Mouse (Mus musculus) hindbrain, embryonic 16.5 days (tissue): Measurements from ENCODE around the gene Rimbp3. TPM values are rescaled to one million over a fixed set of nuclear protein-coding genes. Genes with fewer than 3 reads are reported as not detected.

Source experiments
- ATAC-seq: fragments of 200-750 bp; cut with Nextera tagmentation; 2 replicates; pipeline ENCODE4 v1.8.0; 2017; ENCODE audit warnings: moderate TSS enrichment, moderate library complexity
- H3K27ac ChIP-seq: fragments of 300-500 bp; sonication (generic); 2 replicates; pipeline ENCODE4 v1.5.1; 2014; ENCODE audit warnings: low read depth, mild to moderate bottlenecking, control low read depth, low read length, moderate library complexity
- H3K27me3 ChIP-seq: fragments of 300-500 bp; sonication (generic); replicated peaks from 2 replicates; pipeline ENCODE4 v1.6.1; 2014; ENCODE audit warnings: low read length; ENCODE audit not compliant: control insufficient read depth, insufficient read depth
- H3K36me3 ChIP-seq: fragments of 300-500 bp; sonication (generic); 2 replicates; pipeline ENCODE4 v1.6.1; 2014; ENCODE audit warnings: mild to moderate bottlenecking, low read length, moderate library complexity, mixed read lengths; ENCODE audit not compliant: control insufficient read depth, insufficient read depth
- H3K4me1 ChIP-seq: fragments of 300-500 bp; sonication (generic); 2 replicates; pipeline ENCODE4 v1.6.1; 2014; ENCODE audit warnings: low read depth, low read length; ENCODE audit not compliant: control insufficient read depth, insufficient read depth
- H3K4me2 ChIP-seq: fragments of 300-500 bp; sonication (generic); 2 replicates; pipeline ENCODE4 v1.6.1; 2014; ENCODE audit warnings: mild to moderate bottlenecking, low read length, control low read depth, moderate library complexity
- H3K4me3 ChIP-seq: fragments of 300-500 bp; sonication (generic); 2 replicates; pipeline ENCODE4 v1.5.1; 2014; ENCODE audit warnings: mild to moderate bottlenecking, low read length, control low read depth, moderate library complexity
- H3K9ac ChIP-seq: fragments of 300-500 bp; sonication (generic); 2 replicates; pipeline ENCODE4 v1.6.1; 2014; ENCODE audit warnings: low read depth, mild to moderate bottlenecking, control low read depth, low read length, moderate library complexity
- H3K9me3 ChIP-seq: fragments of 300-500 bp; sonication (generic); 2 replicates; pipeline ENCODE4 v1.6.1; 2014; ENCODE audit warnings: mild to moderate bottlenecking, low read length, moderate library complexity; ENCODE audit not compliant: control insufficient read depth
- WGBS: fragments of 180-500 bp; shearing (Covaris S2); extraction: QIAGEN DNeasy Blood & Tissue Kit; methylation state at CpG from one replicate; pipeline ENCODE4 v1.1.7; 2014; 5-methylcytosine and 5-hydroxymethylcytosine counted together
- polyA plus RNA-seq: library from polyadenylated mRNA; unstranded; fragments of >200 nt; fragmentation: Nextera tagmentation; extraction: Ambion mirVana; gene quantifications from 2 replicates; pipeline ENCODE4 v1.2.1, GENCODE M21; 2015

Rimbp3 gene
- polyA plus RNA-seq, 1 experiment from 2014 or later = 1.9 TPM

GRCm38 (mm10) chr16:17261341-17261740 lies 52.9 kb downstream of the Rimbp3 start:
- no peaks in the 10 kb centered on the region for H3K9me3 ChIP-seq
- H3K27ac ChIP-seq = no peak overlapping the region
- H3K36me3 ChIP-seq = peaks cover 19% of the 10 kb centered on the region
- no peak overlapping the region for H3K9ac ChIP-seq
- no peaks in the 10 kb centered on the region for H3K4me1 ChIP-seq
- 87% methylated on average over 1 of the region's 1 CpGs for WGBS
- no peaks in the 10 kb centered on the region for H3K27me3 ChIP-seq
- no peak overlapping the region for H3K4me2 ChIP-seq
- no peak overlapping the region for H3K4me3 ChIP-seq
- ATAC-seq = no peak

Other genes with a start within 250 kb of the Rimbp3 start
- 183 and 184 TPM in 2 replicates for gene Mapk1, start 225.2 kb upstream of the Rimbp3 start, polyA plus RNA-seq
- gene Ypel1, start 138.9 kb upstream of the Rimbp3 start, polyA plus RNA-seq = 104 and 114 TPM in 2 replicates
- gene Ppil2, start 97.3 kb upstream of the Rimbp3 start, polyA plus RNA-seq = 135 and 142 TPM in 2 replicates
- 13.0 and 13.3 TPM in 2 replicates for gene 2610318N02Rik, start 83.4 kb upstream of the Rimbp3 start, polyA plus RNA-seq
- gene Sdf2l1, start 76.2 kb upstream of the Rimbp3 start, polyA plus RNA-seq = 37.8 and 39.6 TPM in 2 replicates
- 52.1 and 56.7 TPM in 2 replicates for gene Ydjc, start 64.0 kb upstream of the Rimbp3 start, polyA plus RNA-seq
- 3.7 and 3.9 TPM in 2 replicates for gene Ccdc116, start 61.4 kb upstream of the Rimbp3 start, polyA plus RNA-seq
- gene Ube2l3, start 6.0 kb upstream of the Rimbp3 start, polyA plus RNA-seq = 294 and 296 TPM in 2 replicates
- gene Hic2, start 25.0 kb downstream of the Rimbp3 start, polyA plus RNA-seq = 6.1 and 7.1 TPM in 2 replicates
- gene Tmem191c, start 67.5 kb downstream of the Rimbp3 start, polyA plus RNA-seq = 85.8 and 111 TPM in 2 replicates
- gene Serpind1, start 122.8 kb downstream of the Rimbp3 start, polyA plus RNA-seq = 4.4 and 6.0 TPM in 2 replicates
- 24.2 and 24.4 TPM in 2 replicates for gene Snap29, start 197.4 kb downstream of the Rimbp3 start, polyA plus RNA-seq
- 58.1 and 70.6 TPM in 2 replicates for gene Pi4ka, start 197.7 kb downstream of the Rimbp3 start, polyA plus RNA-seq
- 74.3 and 74.6 TPM in 2 replicates for gene Crkl, start 243.4 kb downstream of the Rimbp3 start, polyA plus RNA-seq